Mouse (Mus musculus): Measurements from ENCODE around the gene Fmnl3. TPM values are rescaled to one million over a fixed set of nuclear protein-coding genes. Genes with fewer than 3 reads are reported as not detected.

Fmnl3 gene
- polyA plus RNA-seq, 1 experiment from 2014 or later, result 26.9 TPM

Other genes starting within 250 kb of the Fmnl3 start
- 28.7 and 33.1 TPM in 2 replicates for gene Spats2, start 244.6 kb downstream of the Fmnl3 start, polyA plus RNA-seq (2015; fragmentation: Nextera tagmentation; extraction: Ambion mirVana)
- 0.43 and 0.68 TPM in 2 replicates for gene Kcnh3, start 145.6 kb downstream of the Fmnl3 start, polyA plus RNA-seq (2015; fragmentation: Nextera tagmentation; extraction: Ambion mirVana)
- 114 and 129 TPM in 2 replicates for gene Mcrs1, start 118.5 kb downstream of the Fmnl3 start, polyA plus RNA-seq (2015; fragmentation: Nextera tagmentation; extraction: Ambion mirVana)
- gene Prpf40b, start 75.4 kb downstream of the Fmnl3 start, polyA plus RNA-seq (2015; fragmentation: Nextera tagmentation; extraction: Ambion mirVana), result 52.5 and 53.8 TPM in 2 replicates
- gene Fam186b, start 74.6 kb downstream of the Fmnl3 start, polyA plus RNA-seq (2015; fragmentation: Nextera tagmentation; extraction: Ambion mirVana), result 0.10 and 0.18 TPM in 2 replicates
- 327 and 351 TPM in 2 replicates for gene Tmbim6, start 22.4 kb upstream of the Fmnl3 start, polyA plus RNA-seq (2015; fragmentation: Nextera tagmentation; extraction: Ambion mirVana)
- gene Nckap5l, start 87.3 kb upstream of the Fmnl3 start, polyA plus RNA-seq (2015; fragmentation: Nextera tagmentation; extraction: Ambion mirVana), result 10.5 and 12.3 TPM in 2 replicates
- gene Bcdin3d, start 104.2 kb upstream of the Fmnl3 start, polyA plus RNA-seq (2015; fragmentation: Nextera tagmentation; extraction: Ambion mirVana), result 12.7 and 15.1 TPM in 2 replicates
- gene Faim2, start 157.7 kb upstream of the Fmnl3 start, polyA plus RNA-seq (2015; fragmentation: Nextera tagmentation; extraction: Ambion mirVana), result 0.17 and 0.25 TPM in 2 replicates
- not detected in 2 replicates for gene Aqp2, start 208.6 kb upstream of the Fmnl3 start, polyA plus RNA-seq (2015; fragmentation: Nextera tagmentation; extraction: Ambion mirVana)
- 0.12 TPM in 1 of 2 replicates, not detected in the other for gene Aqp5, start 220.3 kb upstream of the Fmnl3 start, polyA plus RNA-seq (2015; fragmentation: Nextera tagmentation; extraction: Ambion mirVana)
- gene Aqp6, start 230.9 kb upstream of the Fmnl3 start, polyA plus RNA-seq (2015; fragmentation: Nextera tagmentation; extraction: Ambion mirVana), result not detected in 2 replicates

All from limb, embryonic 15.5 days (tissue).